ENCODE assay signal across 19 mouse cellular contexts in the genomic region with DNA sequence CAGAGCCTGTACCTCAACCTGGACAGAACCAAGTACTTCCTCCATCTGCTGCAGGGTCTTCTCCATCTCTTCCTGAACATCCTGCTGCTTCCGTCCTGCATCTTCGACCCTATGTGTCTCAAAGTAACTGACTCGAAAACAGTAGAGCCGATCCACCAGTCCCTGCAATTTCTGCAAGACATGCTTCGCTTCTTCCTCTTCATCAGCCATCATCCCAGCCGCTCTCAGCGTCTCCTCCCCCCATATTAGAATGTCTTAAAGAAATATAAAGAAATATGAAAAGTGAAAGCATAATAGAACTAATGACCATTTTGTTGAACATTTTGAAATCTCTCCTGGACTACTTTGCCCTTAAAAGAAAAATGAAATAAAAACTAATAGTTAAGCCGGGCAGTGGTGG.
"Had no signal": no experiment of that assay in that cellular context is flagged by ENCODE, and none has a peak within 500 bp of the region (broad histone marks: within the 10 kb centered on the region; RNA-seq: fewer than 3 reads in every experiment).

No protein-coding gene starts in this region.

- H3K4me3 ChIP-seq: liver, embryonic 12.5 days; megakaryocyte, embryonic 14.5 days; midbrain, embryonic 13.5 days; midbrain, embryonic 15.5 days; myocyte; neural tube, embryonic 13.5 days; neural tube, embryonic 15.5 days; stomach, embryonic 15.5 days had no signal

- H3K4me2 ChIP-seq: liver, embryonic 12.5 days; lung, embryonic 14.5 days; midbrain, embryonic 11.5 days; midbrain, embryonic 13.5 days; midbrain, embryonic 15.5 days; neural tube, embryonic 13.5 days; neural tube, embryonic 15.5 days; stomach, embryonic 15.5 days had no signal

- H3K27me3 ChIP-seq: liver, embryonic 12.5 days; megakaryocyte, embryonic 14.5 days; midbrain, embryonic 13.5 days; midbrain, embryonic 15.5 days; neural tube, embryonic 13.5 days; neural tube, embryonic 15.5 days; stomach, embryonic 15.5 days had no signal

- H3K27ac ChIP-seq: liver, embryonic 12.5 days; liver, embryonic 14.5 days; macrophage; midbrain, embryonic 13.5 days; midbrain, embryonic 15.5 days; neural tube, embryonic 13.5 days; neural tube, embryonic 15.5 days; stomach, embryonic 15.5 days; stomach, postnatal 0 days had no signal

- H3K36me3 ChIP-seq: liver, embryonic 12.5 days; midbrain, embryonic 13.5 days; midbrain, embryonic 15.5 days; neural tube, embryonic 13.5 days; neural tube, embryonic 15.5 days; stomach, embryonic 15.5 days had no signal

- H3K9ac ChIP-seq: liver, embryonic 12.5 days; liver, embryonic 14.5 days; lung, embryonic 14.5 days; midbrain, embryonic 13.5 days; midbrain, embryonic 15.5 days; neural tube, embryonic 13.5 days; neural tube, embryonic 15.5 days; stomach, embryonic 15.5 days had no signal

- DNase-seq: lung, adult 18-20 months; lung, embryonic 14.5 days; lung, postnatal 10 days; right cerebral cortex, postnatal 14 days; thymus, adult 2 months; thymus, postnatal 25 days; thymus, postnatal 4 days had no signal

- H3K9me3 ChIP-seq: liver, embryonic 12.5 days; midbrain, embryonic 13.5 days; midbrain, embryonic 15.5 days; neural tube, embryonic 13.5 days; neural tube, embryonic 15.5 days; stomach, embryonic 15.5 days had no signal

- H3K4me1 ChIP-seq: liver, embryonic 12.5 days; megakaryocyte, embryonic 14.5 days; midbrain, embryonic 13.5 days; midbrain, embryonic 15.5 days; neural tube, embryonic 13.5 days; neural tube, embryonic 15.5 days; stomach, embryonic 15.5 days had no signal

- ATAC-seq: liver, embryonic 12.5 days; midbrain, embryonic 13.5 days; midbrain, embryonic 15.5 days had no signal
